Mouse (Mus musculus): ENCODE measurements around the gene Cstf1.

- TF ChIP-seq USF1 (IDR thresholded peaks at IDR 0.05; ENCODE audit: low read depth) (no peak), POLR2A (IDR thresholded peaks at IDR 0.05; ENCODE audit: insufficient read length, low read depth) (no peak), MAX (IDR thresholded peaks at IDR 0.05; ENCODE audit: low read depth) (no peak), SRF (IDR thresholded peaks at IDR 0.05; ENCODE audit: control insufficient read depth, insufficient read length, low read depth) (no peak), CEBPB (IDR thresholded peaks at IDR 0.05; ENCODE audit: insufficient read depth, poor library complexity, severe bottlenecking) (no peak), POLR2AphosphoS2 (IDR thresholded peaks at IDR 0.05; ENCODE audit: insufficient read length, low read depth) (peak; percentile 32), TCF3 (IDR thresholded peaks at IDR 0.05; ENCODE audit: insufficient read length, low read depth) (no peak), E2F4 (IDR thresholded peaks at IDR 0.05; ENCODE audit: insufficient read depth) (no peak), MYOG (IDR thresholded peaks at IDR 0.05; ENCODE audit: control insufficient read depth in 1 of 3, insufficient read depth in 1 of 3, insufficient read length in 2 of 3, low read depth in 2 of 3) (no peak), TCF12 (IDR thresholded peaks at IDR 0.05; ENCODE audit: insufficient read depth, poor library complexity, severe bottlenecking) (no peak), REST (IDR thresholded peaks at IDR 0.05; ENCODE audit: insufficient read depth, insufficient read length) (no peak), MYOD1 (IDR thresholded peaks at IDR 0.05; ENCODE audit: control insufficient read depth in 1 of 3, insufficient read length in 2 of 3, low read depth in 2 of 3) (no peak)
Observed at GRCm38 (mm10) chr2:172355833-172356232, 14.6 kb upstream of the Cstf1 start.
